Mouse (Mus musculus): Measurements from ENCODE around the gene A930004D18Rik. TPM values are rescaled to one million over a fixed set of nuclear protein-coding genes. Genes with fewer than 3 reads are reported as not detected.
"Not testable (repeated sequence)": the region's sequence is repeated elsewhere in the genome, so short reads cannot be mapped to it uniquely, and the experiment has no call there.

A930004D18Rik gene
- polyA plus RNA-seq, 1 experiment = not detected

DNA sequence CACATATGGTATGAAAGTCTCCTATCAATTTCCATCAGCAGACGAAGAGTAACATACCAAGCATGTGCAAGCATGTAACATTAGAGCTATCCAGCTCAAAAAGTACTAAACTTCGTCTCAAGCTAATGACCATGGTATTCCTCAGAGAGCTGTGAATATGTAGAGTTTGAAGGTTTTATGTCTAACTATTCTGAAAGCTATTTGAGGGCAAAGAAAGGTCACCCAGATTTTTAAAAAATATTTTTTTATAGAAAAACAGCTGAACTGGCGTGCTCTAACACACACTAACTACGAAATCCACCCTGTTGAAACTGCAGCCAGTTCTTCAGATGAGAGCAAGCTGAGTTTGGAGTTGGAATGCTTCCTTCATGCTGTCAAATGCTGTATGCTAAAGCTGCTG, 33.3 kb downstream of the A930004D18Rik start:
- TF ChIP-seq POLR2A (IDR thresholded peaks at IDR 0.05; ENCODE audit: insufficient read depth, low read depth, low read length) (no peak), CTCF (IDR thresholded peaks at IDR 0.05; ENCODE audit: insufficient read depth, low read depth, low read length) (no peak)
- WGBS = 97% methylated on average over 4 of the region's 4 CpGs

DNA sequence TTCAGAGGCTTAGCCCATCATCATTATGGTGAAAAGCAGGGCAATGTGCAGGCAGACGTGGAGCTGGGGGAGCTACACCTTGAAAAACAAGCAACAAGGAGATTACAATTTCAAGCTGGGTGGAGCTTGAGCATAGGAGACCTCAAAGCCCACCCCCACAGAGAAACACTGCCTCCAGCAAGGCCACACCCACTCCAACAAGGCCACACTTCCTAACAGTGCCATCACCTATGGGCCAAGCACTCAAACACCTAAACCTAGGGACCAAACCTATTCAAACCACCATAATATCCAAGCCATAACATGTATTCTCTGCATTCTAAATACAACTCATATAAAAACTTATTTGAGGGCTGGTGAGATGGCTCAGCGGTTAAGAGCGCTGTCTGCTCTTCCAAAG, 35.2 kb downstream of the A930004D18Rik start:
- over 99% methylated on average over 3 of the region's 3 CpGs for WGBS
- Histone ChIP-seq H3K4me3 (ENCODE audit: insufficient read depth, low read depth, low read length) (no peak overlapping the region), H3K27ac (ENCODE audit: insufficient read depth, low read depth, low read length) (no peak overlapping the region), H3K4me1 (ENCODE audit: control insufficient read depth, insufficient read depth, low read length) (no peaks in the 10 kb centered on the region)
- no peak for TF ChIP-seq CTCF (IDR thresholded peaks at IDR 0.05; ENCODE audit: insufficient read depth, low read depth, low read length)
- TF ChIP-seq POLR2A (IDR thresholded peaks at IDR 0.05; ENCODE audit: insufficient read depth, low read depth, low read length) = no peak

More for the DNA sequence above, 33.3 kb downstream of the A930004D18Rik start:
- Histone ChIP-seq H3K4me3 (ENCODE audit: insufficient read depth, low read depth, low read length) (no peak overlapping the region), H3K4me1 (ENCODE audit: control insufficient read depth, insufficient read depth, low read length) (no peaks in the 10 kb centered on the region), H3K27ac (ENCODE audit: insufficient read depth, low read depth, low read length) (no peak overlapping the region)

DNA sequence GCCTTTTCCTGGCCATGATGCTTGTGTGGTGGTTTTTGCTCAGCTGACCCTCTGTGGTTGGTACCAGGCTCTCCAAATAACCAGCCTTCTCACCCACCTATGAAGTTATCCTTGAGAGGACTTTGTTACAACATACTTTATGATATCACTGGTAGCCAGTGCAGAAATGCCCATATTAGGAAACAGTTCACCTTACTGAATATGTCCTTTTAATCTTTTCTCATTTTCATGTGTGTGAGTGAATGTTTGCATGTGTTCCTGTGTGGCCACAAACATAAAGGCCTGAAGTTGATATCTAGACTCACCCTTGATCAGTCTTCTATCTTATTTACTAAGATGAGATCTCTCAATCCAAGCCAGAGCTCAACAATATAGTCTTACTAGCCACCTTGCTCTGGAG, 40.7 kb downstream of the A930004D18Rik start, which contains the start of gene H2al2a:
Gene H2al2a, minus strand, starts transcription at position 101 of the 400 bp plus-strand sequence.
- Histone ChIP-seq H3K27ac (ENCODE audit: insufficient read depth, low read depth, low read length) (no peak within 1 kb of the TSS), H3K4me3 (ENCODE audit: insufficient read depth, low read depth, low read length) (no peak within 1 kb of the TSS), H3K4me1 (ENCODE audit: control insufficient read depth, insufficient read depth, low read length) (no peaks in the 10 kb centered on the region)
- TF ChIP-seq CTCF (IDR thresholded peaks at IDR 0.05; ENCODE audit: insufficient read depth, low read depth, low read length) = no peak
- no peak for TF ChIP-seq POLR2A (IDR thresholded peaks at IDR 0.05; ENCODE audit: insufficient read depth, low read depth, low read length)

DNA sequence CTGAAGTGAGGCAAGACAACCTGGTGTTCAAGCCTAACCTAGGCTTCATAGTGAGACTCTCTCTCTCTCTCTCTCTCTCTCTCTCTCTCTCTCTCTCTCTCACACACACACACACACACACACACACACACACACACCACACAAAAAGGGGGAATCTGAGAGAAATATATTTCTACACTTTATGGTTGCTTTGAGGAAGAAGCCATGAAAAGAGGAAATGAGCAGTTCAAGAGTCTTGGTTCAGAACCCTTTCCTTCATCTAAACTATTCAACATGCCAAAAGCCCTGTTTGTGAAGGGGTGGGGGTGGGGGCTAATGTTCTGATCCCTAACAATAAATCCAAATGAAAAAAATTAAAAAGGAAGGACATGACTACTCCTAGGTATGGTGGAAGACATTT, 48.0 kb downstream of the A930004D18Rik start:
- Histone ChIP-seq H3K4me1 (ENCODE audit: control insufficient read depth, insufficient read depth, low read length) (no peaks in the 10 kb centered on the region), H3K4me3 (ENCODE audit: insufficient read depth, low read depth, low read length) (no peak overlapping the region), H3K27ac (ENCODE audit: insufficient read depth, low read depth, low read length) (no peak overlapping the region)
- no peak for TF ChIP-seq POLR2A (IDR thresholded peaks at IDR 0.05; ENCODE audit: insufficient read depth, low read depth, low read length)
- no peak for TF ChIP-seq CTCF (IDR thresholded peaks at IDR 0.05; ENCODE audit: insufficient read depth, low read depth, low read length)

DNA sequence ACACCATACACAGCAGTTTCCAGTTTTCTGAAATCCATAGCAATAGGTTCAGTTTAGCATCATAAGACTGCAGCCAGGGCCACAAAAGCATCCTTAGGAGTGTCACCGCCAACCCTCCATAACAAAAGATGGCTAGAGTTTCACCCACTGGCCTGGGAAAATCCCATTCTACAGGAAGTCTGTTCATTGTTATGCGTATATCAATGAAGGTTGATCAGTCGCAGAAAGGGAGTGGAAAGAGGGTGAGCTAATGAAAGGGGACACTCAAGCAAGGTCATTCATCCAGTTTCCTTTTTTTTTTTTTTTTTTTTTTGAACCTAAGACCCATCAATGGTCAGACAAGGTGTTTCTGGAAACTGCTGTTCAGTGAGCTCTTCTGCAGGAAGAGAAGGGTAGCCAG, 48.4 kb downstream of the A930004D18Rik start:
- 79% methylated on average over 3 of the region's 3 CpGs for WGBS
- Histone ChIP-seq H3K4me1 (ENCODE audit: control insufficient read depth, insufficient read depth, low read length) (no peaks in the 10 kb centered on the region), H3K27ac (ENCODE audit: insufficient read depth, low read depth, low read length) (no peak overlapping the region), H3K4me3 (ENCODE audit: insufficient read depth, low read depth, low read length) (no peak overlapping the region)
- TF ChIP-seq CTCF (IDR thresholded peaks at IDR 0.05; ENCODE audit: insufficient read depth, low read depth, low read length) (no peak), POLR2A (IDR thresholded peaks at IDR 0.05; ENCODE audit: insufficient read depth, low read depth, low read length) (no peak)

DNA sequence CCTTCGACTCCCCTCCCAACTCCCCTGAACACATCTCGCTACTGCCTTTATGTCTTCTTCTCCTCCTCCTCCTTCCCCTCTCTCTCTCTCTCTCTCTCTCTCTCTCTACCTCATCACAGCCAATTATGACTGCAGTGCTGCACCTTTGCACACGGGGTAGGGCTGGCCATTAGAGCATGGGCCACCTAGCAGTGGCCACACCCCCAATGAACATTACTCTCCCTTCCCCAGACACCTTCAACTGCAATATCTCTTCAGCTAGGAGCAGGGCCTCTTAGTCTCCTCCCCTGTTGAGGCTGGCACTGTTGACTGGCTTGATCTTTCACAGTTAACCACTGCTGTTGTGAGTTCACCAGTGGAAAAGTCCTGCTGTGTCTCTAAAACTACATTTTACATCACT, 50.8 kb downstream of the A930004D18Rik start:
- no peak for TF ChIP-seq CTCF (IDR thresholded peaks at IDR 0.05; ENCODE audit: insufficient read depth, low read depth, low read length)
- TF ChIP-seq POLR2A (IDR thresholded peaks at IDR 0.05; ENCODE audit: insufficient read depth, low read depth, low read length) = no peak
- no peak overlapping the region for H3K4me3 ChIP-seq (ENCODE audit: insufficient read depth, low read depth, low read length)
- WGBS = 90% methylated on average over 3 of the region's 3 CpGs
- no peaks in the 10 kb centered on the region for H3K4me1 ChIP-seq (ENCODE audit: control insufficient read depth, insufficient read depth, low read length)
- H3K27ac ChIP-seq (ENCODE audit: insufficient read depth, low read depth, low read length) = no peak overlapping the region

DNA sequence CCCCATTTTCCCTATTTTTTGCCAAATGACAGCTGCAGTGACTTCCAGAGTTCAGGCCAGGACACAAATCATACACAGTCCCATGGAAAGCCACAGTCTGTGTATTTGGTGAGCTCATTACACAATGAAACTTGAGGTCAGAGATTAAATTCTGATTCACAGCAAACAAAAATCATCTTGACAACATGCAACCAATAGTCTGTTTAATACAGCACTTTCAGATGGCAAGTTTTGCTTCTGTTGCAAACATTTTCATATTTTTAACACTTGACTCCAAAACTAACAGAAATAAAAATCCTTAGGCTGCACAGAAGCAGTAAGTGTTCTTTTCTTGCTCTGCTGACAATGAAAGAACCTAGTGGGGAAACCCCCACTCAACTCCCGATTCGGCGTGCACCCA, 52.8 kb downstream of the A930004D18Rik start:
- 95% methylated on average over 3 of the region's 3 CpGs for WGBS
- Histone ChIP-seq H3K4me3 (ENCODE audit: insufficient read depth, low read depth, low read length) (no peak overlapping the region), H3K27ac (ENCODE audit: insufficient read depth, low read depth, low read length) (no peak overlapping the region), H3K4me1 (ENCODE audit: control insufficient read depth, insufficient read depth, low read length) (no peaks in the 10 kb centered on the region)
- no peak for TF ChIP-seq POLR2A (IDR thresholded peaks at IDR 0.05; ENCODE audit: insufficient read depth, low read depth, low read length)
- no peak for TF ChIP-seq CTCF (IDR thresholded peaks at IDR 0.05; ENCODE audit: insufficient read depth, low read depth, low read length)

DNA sequence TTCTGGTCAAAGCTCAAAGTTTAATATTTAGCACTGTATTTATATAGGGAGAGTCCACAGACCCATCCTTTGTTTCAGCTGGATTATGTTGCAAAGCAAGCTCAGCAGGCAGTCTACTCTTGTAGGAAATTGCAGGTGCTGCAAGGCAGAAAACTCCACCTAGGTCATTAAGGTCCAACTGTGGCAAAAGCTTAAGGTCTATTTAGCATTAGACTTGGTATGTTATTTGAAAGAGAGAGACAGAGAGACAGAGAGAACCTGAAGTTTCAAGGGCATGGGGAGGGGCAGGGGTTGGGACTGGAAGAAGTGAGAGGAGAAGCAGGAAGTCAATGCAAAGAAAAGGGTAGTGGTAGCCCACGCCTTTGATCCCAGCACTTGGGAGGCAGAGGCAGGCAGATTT, 54.8 kb downstream of the A930004D18Rik start:
- Histone ChIP-seq H3K4me3 (ENCODE audit: insufficient read depth, low read depth, low read length) (no peak overlapping the region), H3K27ac (ENCODE audit: insufficient read depth, low read depth, low read length) (no peak overlapping the region), H3K4me1 (ENCODE audit: control insufficient read depth, insufficient read depth, low read length) (no peaks in the 10 kb centered on the region)
- TF ChIP-seq POLR2A (IDR thresholded peaks at IDR 0.05; ENCODE audit: insufficient read depth, low read depth, low read length) (no peak), CTCF (IDR thresholded peaks at IDR 0.05; ENCODE audit: insufficient read depth, low read depth, low read length) (no peak)
- 100% methylated on average over 1 of the region's 1 CpGs for WGBS

DNA sequence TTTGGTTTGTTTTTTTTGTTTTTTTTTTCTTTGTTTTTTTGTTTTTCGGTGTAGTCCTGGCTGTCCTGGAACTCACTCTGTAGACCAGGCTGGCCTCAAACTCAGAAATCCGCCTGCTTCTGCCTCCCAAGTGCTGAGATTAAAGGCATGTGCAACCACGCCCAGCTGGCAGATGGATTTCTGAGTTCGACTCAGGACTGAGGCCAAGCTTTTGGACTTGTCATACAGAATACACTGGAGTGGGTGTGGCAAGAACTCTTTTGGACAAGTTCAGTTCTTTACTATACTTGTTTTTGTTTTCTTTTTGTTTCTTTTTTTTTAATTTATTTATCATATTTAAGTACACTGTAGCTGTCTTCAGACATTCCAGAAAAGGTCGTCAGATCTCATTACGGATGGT, 58.8 kb downstream of the A930004D18Rik start:
- H3K4me1 ChIP-seq (ENCODE audit: control insufficient read depth, insufficient read depth, low read length) = no peaks in the 10 kb centered on the region
- WGBS = 95% methylated on average over 6 of the region's 6 CpGs
- no peak overlapping the region for H3K27ac ChIP-seq (ENCODE audit: insufficient read depth, low read depth, low read length)
- H3K4me3 ChIP-seq (ENCODE audit: insufficient read depth, low read depth, low read length) = no peak overlapping the region
- no peak for TF ChIP-seq CTCF (IDR thresholded peaks at IDR 0.05; ENCODE audit: insufficient read depth, low read depth, low read length)
- no peak for TF ChIP-seq POLR2A (IDR thresholded peaks at IDR 0.05; ENCODE audit: insufficient read depth, low read depth, low read length)

DNA sequence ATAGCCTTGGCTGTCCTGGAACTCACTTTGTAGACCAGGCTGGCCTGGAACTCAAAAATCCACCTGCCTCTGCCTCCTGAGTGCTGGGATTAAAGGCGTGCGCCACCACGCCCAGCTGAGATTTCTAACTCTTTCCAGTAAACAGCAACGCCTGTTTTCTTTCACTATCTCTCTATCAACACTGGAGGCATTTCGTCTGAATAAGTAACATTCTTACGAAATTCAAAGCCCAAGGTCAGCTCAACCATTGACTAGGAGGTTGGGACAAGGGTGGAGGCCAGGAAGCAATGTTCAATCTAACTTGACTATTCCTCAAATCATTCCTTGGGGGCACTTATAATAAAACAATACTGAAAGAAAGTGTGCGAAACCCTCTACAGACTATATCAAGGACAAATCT, 59.3 kb downstream of the A930004D18Rik start:
- not testable (repeated sequence) for H3K27ac ChIP-seq (ENCODE audit: insufficient read depth, low read depth, low read length); H3K4me3 ChIP-seq (ENCODE audit: insufficient read depth, low read depth, low read length); H3K4me1 ChIP-seq (ENCODE audit: control insufficient read depth, insufficient read depth, low read length)
- 95% methylated on average over 7 of the region's 7 CpGs for WGBS

DNA sequence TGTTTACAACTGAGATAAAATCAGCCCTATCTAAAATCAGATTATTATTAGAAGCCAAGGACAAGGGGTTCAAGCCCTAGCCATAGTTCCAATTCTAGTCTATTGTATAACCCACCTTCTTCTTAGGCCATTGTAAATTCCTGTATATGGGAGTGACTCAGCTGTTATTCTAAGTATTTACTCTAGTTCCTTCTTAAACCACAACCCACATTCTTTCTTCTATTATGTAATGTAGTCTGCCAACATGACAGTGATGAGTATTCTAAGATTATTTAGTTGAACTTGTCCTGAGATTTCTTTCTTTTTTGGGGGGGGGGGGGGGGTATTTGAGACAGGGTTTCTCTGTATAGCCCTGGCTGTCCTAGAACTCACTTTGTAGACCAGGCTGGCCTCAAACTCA, 59.9 kb downstream of the A930004D18Rik start:
- not testable (repeated sequence) for H3K27ac ChIP-seq (ENCODE audit: insufficient read depth, low read depth, low read length); H3K4me1 ChIP-seq (ENCODE audit: control insufficient read depth, insufficient read depth, low read length); H3K4me3 ChIP-seq (ENCODE audit: insufficient read depth, low read depth, low read length)

All from olfactory bulb, adult 2 months (tissue).